Mouse (Mus musculus) cerebellum, adult 8-10 months (tissue): ENCODE measurements around the gene Rnps1.

Experiments used
- DNase-seq: peaks from one replicate; pipeline ENCODE4 v3.0.0; 2022

Gene Rnps1

GRCm38 (mm10) chr17:24470701-24471527 is 56.5 kb downstream of the Rnps1 start:
- DNase-seq = peak; percentile 56

- DNase-seq = peak; percentile 67
Measured at GRCm38 (mm10) chr17:24472512-24472911, 58.1 kb downstream of the Rnps1 start.

GRCm38 (mm10) chr17:24473612-24474275 is 59.4 kb downstream of the Rnps1 start, which contains the start of gene Bricd5:
TSS of gene Bricd5 (plus strand) at chr17:24473884.
- DNase-seq = no peak

DNA sequence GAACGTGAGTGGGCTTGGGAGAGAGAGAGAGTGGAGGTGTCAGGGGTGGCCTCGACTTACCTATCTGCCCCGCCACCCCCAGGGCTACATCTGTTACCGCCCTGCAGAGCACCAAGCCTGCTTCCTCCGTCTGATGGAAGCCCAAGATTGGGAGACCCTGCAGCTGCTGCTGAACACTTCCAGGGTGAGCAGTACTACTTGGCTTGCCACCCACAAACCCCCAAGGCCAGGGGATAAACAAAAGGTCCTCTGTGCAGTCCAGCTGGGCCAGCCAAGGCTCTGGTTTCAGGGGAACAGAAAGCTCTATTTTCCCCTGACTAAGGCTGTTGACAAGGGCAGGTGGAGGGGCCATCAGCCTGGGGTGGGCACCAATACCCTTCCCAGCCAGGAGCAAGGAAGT is 60.2 kb downstream of the Rnps1 start:
- no peak for DNase-seq
